Mouse (Mus musculus) spleen, adult 12 weeks (tissue): ENCODE data around the gene Tmem221.

Experiments used
- DNase-seq: peaks from one replicate; pipeline ENCODE4 v3.0.0; 2022; ENCODE audit warnings: low spot score

Tmem221 gene

DNA sequence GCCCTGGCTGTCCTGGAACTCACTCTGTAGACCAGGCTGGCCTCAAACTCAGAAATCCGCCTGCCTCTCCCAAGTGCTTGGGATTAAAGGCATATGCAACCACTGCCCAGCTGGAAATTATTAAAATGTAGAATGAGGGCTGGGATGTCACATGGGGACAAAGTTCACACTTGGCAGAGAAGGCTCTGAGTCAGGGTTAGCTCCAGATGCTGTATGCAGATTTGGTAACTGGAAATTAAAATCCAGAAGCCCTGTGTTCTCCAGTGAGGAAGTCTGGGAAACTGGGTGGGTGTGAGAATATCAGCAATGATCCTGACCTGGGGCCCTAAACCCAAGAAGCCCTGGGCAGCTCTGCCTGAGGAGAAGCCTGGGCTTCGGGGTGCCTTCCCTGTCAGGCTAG, 49.4 kb downstream of the Tmem221 start:
- DNase-seq: no peak

- DNase-seq: no peak
These were observed 51.0 kb downstream of the Tmem221 start for GRCm38 (mm10) chr8:71507589-71508104.

GRCm38 (mm10) chr8:71505979-71506378, 52.7 kb downstream of the Tmem221 start:
- no peak for DNase-seq

GRCm38 (mm10) chr8:71505326-71505725, 53.3 kb downstream of the Tmem221 start:
- DNase-seq: no peak

DNA sequence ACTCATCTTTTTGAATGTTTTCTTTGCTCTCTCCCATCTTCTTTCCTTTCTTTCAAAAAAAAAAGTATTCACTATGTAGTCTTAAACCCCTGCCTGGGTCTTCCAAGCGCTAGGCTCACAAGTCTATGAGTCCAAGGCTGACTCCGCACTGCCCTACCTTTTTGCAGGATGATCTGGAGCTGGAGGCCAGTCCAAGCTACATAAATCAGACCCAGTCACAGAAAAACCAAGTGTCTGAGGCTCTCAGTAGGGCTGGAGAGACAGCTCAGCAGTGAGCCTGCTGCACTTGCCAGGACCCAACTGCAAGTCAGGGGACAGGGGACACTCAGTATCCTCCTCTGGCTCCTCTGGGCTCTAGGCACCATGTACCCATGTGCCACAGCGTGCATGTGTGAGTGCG, 54.3 kb downstream of the Tmem221 start:
- no peak for DNase-seq
